Mouse (Mus musculus) cerebellum, adult 2 months (tissue): ENCODE measurements around the gene Trp73. TPM values are rescaled to one million over a fixed set of nuclear protein-coding genes. Genes with fewer than 3 reads are reported as not detected.
A peak's percentile ranks its signal among the peaks of the same experiment; 100 is the strongest.

ENCODE experiments used
- DNase-seq, 2 experiments: peaks; one replicate each; pipeline ENCODE4 v3.0.0; 2021
- H3K27ac ChIP-seq: fragments of 200-500 bp; 2 replicates; pipeline ENCODE4 v1.5.1; 2012; ENCODE audit warnings: low read length, control low read depth, inconsistent platforms; ENCODE audit not compliant: insufficient read depth
- H3K27me3 ChIP-seq: fragments of 200-500 bp; 2 replicates; pipeline ENCODE4 v1.6.1; 2012; ENCODE audit warnings: inconsistent platforms, mild to moderate bottlenecking, low read length, moderate library complexity; ENCODE audit not compliant: control insufficient read depth, insufficient read depth
- H3K4me1 ChIP-seq: fragments of 200-500 bp; 2 replicates; pipeline ENCODE4 v1.6.1; 2011; ENCODE audit warnings: low read length; ENCODE audit not compliant: control insufficient read depth, insufficient read depth
- H3K4me3 ChIP-seq: fragments of 200-500 bp; replicated peaks from 2 replicates; pipeline ENCODE3; 2011; ENCODE audit warnings: mild to moderate bottlenecking, low read depth, low read length, control low read depth; ENCODE audit not compliant: insufficient read depth
- CTCF ChIP-seq: fragments of 200-500 bp; IDR thresholded peaks from 2 replicates; pipeline ENCODE4 v1.5.1; 2011; ENCODE audit warnings: low read depth, mild to moderate bottlenecking, control low read depth, low read length, moderate library complexity, borderline replicate concordance; ENCODE audit not compliant: insufficient read depth
- POLR2A ChIP-seq: fragments of 200-500 bp; IDR thresholded peaks from 2 replicates; pipeline ENCODE4 v1.6.1; 2011; ENCODE audit warnings: low read length, control low read depth, borderline replicate concordance; ENCODE audit not compliant: insufficient read depth
- WGBS: fragments of 180-500 bp; shearing (Covaris S2); methylation state at CpG from one replicate; pipeline ENCODE4 v1.1.7; 2018; 5-methylcytosine and 5-hydroxymethylcytosine counted together
- polyA plus RNA-seq: library from polyadenylated mRNA; depleted of rRNA; stranded (reverse); fragments of >200 nt; gene quantifications from 2 replicates; pipeline ENCODE4 v1.2.3, GENCODE M21; 2012

The Trp73 gene
- polyA plus RNA-seq, 1 experiment: 1.7 TPM

- WGBS: 90% methylated on average over 13 of the region's 13 CpGs
- no peaks in the 10 kb centered on the region for H3K27me3 ChIP-seq
- H3K27ac ChIP-seq: no peak overlapping the region
- no peak for DNase-seq
- peaks cover 39% of the 10 kb centered on the region for H3K4me1 ChIP-seq
- no peak for TF ChIP-seq CTCF
- TF ChIP-seq POLR2A: no peak
- no peak overlapping the region for H3K4me3 ChIP-seq
Observed at GRCm38 (mm10) chr4:154106497-154107061, 33.4 kb downstream of the Trp73 start.

GRCm38 (mm10) chr4:154105381-154106001, 34.5 kb downstream of the Trp73 start:
- TF ChIP-seq POLR2A (no peak), CTCF (peak; percentile 93)
- 32% methylated on average over 20 of the region's 20 CpGs for WGBS

GRCm38 (mm10) chr4:154103912-154104311, 36.1 kb downstream of the Trp73 start:
- Histone ChIP-seq H3K27ac (no peak overlapping the region), H3K4me1 (peaks cover 29% of the 10 kb centered on the region), H3K4me3 (no peak overlapping the region), H3K27me3 (no peaks in the 10 kb centered on the region)
- TF ChIP-seq CTCF (no peak), POLR2A (no peak)
- WGBS: 95% methylated on average over 10 of the region's 10 CpGs
- no peak for DNase-seq

More at GRCm38 (mm10) chr4:154105381-154106001, 34.5 kb downstream of the Trp73 start:
- peak; percentile 49 to 71 for DNase-seq
- Histone ChIP-seq H3K4me1 (peaks cover 32% of the 10 kb centered on the region), H3K27ac (no peak overlapping the region), H3K27me3 (no peaks in the 10 kb centered on the region), H3K4me3 (peak overlapping the region; percentile 56)

DNA sequence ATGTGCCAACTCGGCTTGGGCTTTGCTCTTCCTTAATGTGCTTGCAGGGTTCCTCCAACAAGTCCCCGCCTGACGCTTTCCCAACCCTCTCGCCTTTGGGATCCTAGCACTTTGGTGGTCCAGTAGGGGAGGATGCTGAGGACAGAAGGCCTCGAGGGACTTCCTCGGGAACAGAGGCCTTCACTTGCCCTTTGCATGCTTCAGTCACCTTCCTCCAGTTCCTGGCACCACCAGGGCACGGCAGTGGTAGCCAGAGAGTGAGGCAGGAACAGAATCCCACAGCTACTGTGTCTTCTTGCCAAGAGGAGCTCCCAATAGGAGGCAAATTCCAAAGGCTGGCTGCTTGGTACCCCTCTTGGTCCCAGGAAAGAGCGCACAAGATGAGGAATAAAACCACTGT, 36.6 kb downstream of the Trp73 start:
- 56% methylated on average over 8 of the region's 8 CpGs for WGBS

DNA sequence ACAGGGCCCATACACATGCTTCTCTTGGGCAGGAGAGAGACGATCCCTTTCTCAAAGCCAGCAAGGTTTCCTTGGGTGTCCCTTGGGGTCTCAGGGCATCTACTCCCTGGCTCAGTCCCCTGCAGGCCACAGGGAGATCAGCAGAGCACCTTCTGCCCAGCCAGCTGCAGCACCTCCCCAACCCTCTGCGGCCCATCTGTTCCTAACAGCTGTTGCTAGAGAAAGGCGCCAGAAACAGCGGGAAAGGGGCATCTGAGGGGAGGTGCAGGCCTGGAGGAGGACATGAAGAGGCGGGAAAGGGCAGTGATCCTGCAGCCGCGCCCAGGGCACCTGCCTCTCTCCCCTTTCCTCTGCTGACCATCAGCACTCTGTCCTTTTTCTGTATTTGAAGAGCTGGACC, 40.6 kb downstream of the Trp73 start:
- 53% methylated on average over 7 of the region's 7 CpGs for WGBS
- Histone ChIP-seq H3K4me1 (peaks cover 40% of the 10 kb centered on the region), H3K4me3 (no peak overlapping the region), H3K27ac (no peak overlapping the region), H3K27me3 (no peaks in the 10 kb centered on the region)
- DNase-seq: peak in 1 of 2 experiments; percentile 18
- TF ChIP-seq CTCF (no peak), POLR2A (no peak)

More for the DNA sequence above, 36.6 kb downstream of the Trp73 start:
- no peaks in the 10 kb centered on the region for H3K27me3 ChIP-seq
- TF ChIP-seq CTCF: no peak
- TF ChIP-seq POLR2A: no peak
- H3K4me3 ChIP-seq: no peak overlapping the region
- peaks cover 33% of the 10 kb centered on the region for H3K4me1 ChIP-seq
- no peak for DNase-seq
- H3K27ac ChIP-seq: no peak overlapping the region

- H3K4me1 ChIP-seq: peaks cover 30% of the 10 kb centered on the region
- WGBS: 9% methylated on average over 6 of the region's 6 CpGs
- DNase-seq: peak in 1 of 2 experiments; percentile 15
- H3K27ac ChIP-seq: no peak overlapping the region
- TF ChIP-seq POLR2A (no peak), CTCF (no peak)
- H3K4me3 ChIP-seq: no peak overlapping the region
- H3K27me3 ChIP-seq: no peaks in the 10 kb centered on the region
Observed at GRCm38 (mm10) chr4:154096111-154096510, 43.9 kb downstream of the Trp73 start.

DNA sequence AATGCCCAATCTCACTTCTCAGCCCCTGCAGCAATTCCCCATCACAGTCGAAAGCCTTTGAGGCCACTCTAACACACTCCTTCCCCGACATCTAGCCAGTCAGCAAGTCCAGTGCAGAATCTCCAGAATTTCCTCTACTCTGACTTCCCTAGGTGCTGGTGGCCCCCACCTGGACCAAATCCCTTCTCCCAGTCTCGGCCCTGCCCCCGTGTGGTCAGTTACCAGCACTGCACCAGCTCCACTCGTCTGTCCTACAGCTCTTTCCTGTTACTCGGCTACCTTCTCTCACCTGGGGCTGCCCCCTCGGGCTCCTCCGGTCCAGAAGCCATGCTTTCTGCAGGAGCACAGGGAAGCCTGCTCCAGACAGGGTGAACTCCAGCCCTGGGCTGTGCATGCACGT, 46.8 kb downstream of the Trp73 start:
- WGBS: 45% methylated on average over 9 of the region's 9 CpGs
- no peaks in the 10 kb centered on the region for H3K27me3 ChIP-seq
- no peak overlapping the region for H3K27ac ChIP-seq
- no peak overlapping the region for H3K4me3 ChIP-seq
- H3K4me1 ChIP-seq: peaks cover 17% of the 10 kb centered on the region
- DNase-seq: peak; percentile 46 to 58
- peak; percentile 79 for TF ChIP-seq CTCF
- TF ChIP-seq POLR2A: no peak

DNA sequence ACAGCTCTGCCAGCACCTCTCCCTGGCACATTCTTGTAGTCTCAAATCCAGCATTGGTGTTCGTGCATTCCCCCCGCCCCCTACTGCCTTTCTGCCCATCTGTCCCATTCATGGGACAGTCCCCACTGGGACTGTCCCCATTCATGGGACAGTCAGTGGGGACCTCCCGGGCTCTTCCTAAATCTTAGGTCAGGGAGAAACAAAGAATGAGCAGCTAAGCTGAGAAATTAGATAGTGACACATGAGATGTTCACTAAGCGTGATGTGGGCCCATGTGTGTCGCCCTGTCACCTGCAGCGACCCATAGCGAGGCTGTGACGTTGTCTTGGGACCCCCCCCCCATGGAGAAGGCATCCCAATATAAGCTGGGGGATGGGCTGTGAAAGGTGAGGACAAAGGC, 48.7 kb downstream of the Trp73 start:
- H3K4me3 ChIP-seq: no peak overlapping the region
- no peak for TF ChIP-seq CTCF
- no peak for TF ChIP-seq POLR2A
- H3K27me3 ChIP-seq: no peaks in the 10 kb centered on the region
- 75% methylated on average over 8 of the region's 8 CpGs for WGBS
- DNase-seq: no peak
- peaks cover 16% of the 10 kb centered on the region for H3K4me1 ChIP-seq
- H3K27ac ChIP-seq: no peak overlapping the region
